Mouse (Mus musculus) myocyte (in vitro differentiated cells): Measurements from ENCODE around the gene Best1.

Experiments used
- CEBPB ChIP-seq: IDR thresholded peaks from 2 replicates; pipeline ENCODE4 v1.6.1; 2011; ENCODE audit warnings: mild to moderate bottlenecking, moderate library complexity; ENCODE audit not compliant: poor library complexity, insufficient read depth, severe bottlenecking
- MYOG ChIP-seq, 3 experiments: IDR thresholded peaks; one replicate each; pipeline ENCODE4 v1.6.1; 2011; ENCODE audit warnings: control low read depth in 2 of 3, low read depth in 2 of 3, mild to moderate bottlenecking in 2 of 3; ENCODE audit not compliant: insufficient read length in 2 of 3, control insufficient read depth in 1 of 3, insufficient read depth in 1 of 3
- POLR2A ChIP-seq: IDR thresholded peaks from one replicate; pipeline ENCODE4 v1.6.1; 2011; ENCODE audit warnings: low read depth, mild to moderate bottlenecking, control low read depth, moderate library complexity; ENCODE audit not compliant: insufficient read length
- POLR2AphosphoS2 ChIP-seq: IDR thresholded peaks from one replicate; pipeline ENCODE4 v1.6.1; 2011; ENCODE audit warnings: low read depth, control low read depth; ENCODE audit not compliant: insufficient read length
- TCF12 ChIP-seq: IDR thresholded peaks from one replicate; pipeline ENCODE4 v1.6.1; 2011; ENCODE audit warnings: mild to moderate bottlenecking, control low read depth; ENCODE audit not compliant: poor library complexity, insufficient read depth, severe bottlenecking
- USF1 ChIP-seq: IDR thresholded peaks from one replicate; pipeline ENCODE4 v1.6.1; 2011; ENCODE audit warnings: low read depth, mild to moderate bottlenecking, control low read depth, moderate library complexity

- TF ChIP-seq POLR2A: no peak
- no peak for TF ChIP-seq POLR2AphosphoS2
- TF ChIP-seq USF1: no peak
- no peak for TF ChIP-seq TCF12
- TF ChIP-seq MYOG (IDR thresholded peaks at IDR 0.05; ENCODE audit: control insufficient read depth in 1 of 3, insufficient read depth in 1 of 3, insufficient read length in 2 of 3, low read depth in 2 of 3): peak in 1 of 3 experiments; percentile 47
- no peak for TF ChIP-seq CEBPB
Observed at GRCm38 (mm10) chr19:10038910-10039309, 37.5 kb upstream of the Best1 start.
